Mouse (Mus musculus) heart, embryonic 15.5 days (tissue): Measurements from ENCODE around the gene Supt5. TPM values are rescaled to one million over a fixed set of nuclear protein-coding genes. Genes with fewer than 3 reads are reported as not detected.

ENCODE experiments used
- polyA plus RNA-seq: library from polyadenylated mRNA; unstranded; fragments of >200 nt; fragmentation: Nextera tagmentation; extraction: Ambion mirVana; gene quantifications from 2 replicates; pipeline ENCODE4 v1.2.1, GENCODE M21; 2015

Supt5 gene
- polyA plus RNA-seq, 1 experiment from 2014 or later: 52.0 TPM

Other genes starting within 250 kb of the Supt5 start
- gene 9530053A07Rik, start 209.3 kb downstream of the Supt5 start, polyA plus RNA-seq: 0.03 and 0.10 TPM in 2 replicates
- gene Fbl, start 169.0 kb downstream of the Supt5 start, polyA plus RNA-seq: 67.5 and 76.4 TPM in 2 replicates
- 7.3 and 9.2 TPM in 2 replicates for gene Dyrk1b, start 159.3 kb downstream of the Supt5 start, polyA plus RNA-seq
- 5.2 and 5.9 TPM in 2 replicates for gene Eid2, start 70.9 kb downstream of the Supt5 start, polyA plus RNA-seq
- gene Eid2b, start 61.0 kb downstream of the Supt5 start, polyA plus RNA-seq: 8.2 and 8.5 TPM in 2 replicates
- gene Selenov, start 47.6 kb downstream of the Supt5 start, polyA plus RNA-seq: not detected in 2 replicates
- 0.16 and 0.34 TPM in 2 replicates for gene Dll3, start 36.5 kb downstream of the Supt5 start, polyA plus RNA-seq
- 101 and 117 TPM in 2 replicates for gene Timm50, start 26.7 kb downstream of the Supt5 start, polyA plus RNA-seq
- 534 and 573 TPM in 2 replicates for gene Rps16, start 11.9 kb upstream of the Supt5 start, polyA plus RNA-seq
- gene Plekhg2, start 33.9 kb upstream of the Supt5 start, polyA plus RNA-seq: 34.3 and 46.7 TPM in 2 replicates
- 13.6 and 14.7 TPM in 2 replicates for gene Zfp36, start 41.5 kb upstream of the Supt5 start, polyA plus RNA-seq
- gene Med29, start 54.0 kb upstream of the Supt5 start, polyA plus RNA-seq: 42.0 and 45.7 TPM in 2 replicates
- 66.8 and 73.0 TPM in 2 replicates for gene Paf1, start 54.2 kb upstream of the Supt5 start, polyA plus RNA-seq
- 9.6 and 20.9 TPM in 2 replicates for gene Gmfg, start 98.7 kb upstream of the Supt5 start, polyA plus RNA-seq
- 1.1 and 1.5 TPM in 2 replicates for gene Lrfn1, start 113.2 kb upstream of the Supt5 start, polyA plus RNA-seq
- not detected in 2 replicates for gene Ifnl2, start 171.7 kb upstream of the Supt5 start, polyA plus RNA-seq
- gene Ifnl3, start 184.1 kb upstream of the Supt5 start, polyA plus RNA-seq: not detected in 2 replicates
- gene Sycn, start 202.1 kb upstream of the Supt5 start, polyA plus RNA-seq: not detected in 2 replicates
- gene Nccrp1, start 208.5 kb upstream of the Supt5 start, polyA plus RNA-seq: not detected in 2 replicates